Mouse (Mus musculus) bone marrow, adult 2 months (tissue): ENCODE results near the gene Tk2.

Source experiments
- CTCF ChIP-seq: fragments of 200-500 bp; IDR thresholded peaks from 2 replicates; pipeline ENCODE4 v1.5.1; 2011; ENCODE audit warnings: low read length, control low read depth; ENCODE audit not compliant: control insufficient read depth, insufficient read depth
- POLR2A ChIP-seq: fragments of 200-500 bp; IDR thresholded peaks from 2 replicates; pipeline ENCODE4 v1.6.1; 2011; ENCODE audit warnings: low read depth, mild to moderate bottlenecking, control low read depth, low read length, borderline replicate concordance; ENCODE audit not compliant: control insufficient read depth

GRCm38 (mm10) chr8:104239418-104239861 is 8.9 kb downstream of the Tk2 start:
- no peak for TF ChIP-seq CTCF
- no peak for TF ChIP-seq POLR2A
